Mouse (Mus musculus): ENCODE data around the gene Celf3. TPM values are rescaled to one million over a fixed set of nuclear protein-coding genes. Genes with fewer than 3 reads are reported as not detected.

Gene Celf3
- polyA plus RNA-seq (2015; fragmentation: Nextera tagmentation; extraction: Ambion mirVana), result 261 and 296 TPM in 2 replicates

GRCm38 (mm10) chr3:94477981-94478422 is at the start of gene Celf3:
Gene Celf3, plus strand, starts transcription at chr3:94478295.
- Histone ChIP-seq H3K4me1 (ENCODE audit: control insufficient read depth, insufficient read depth, low read length) (peaks cover 41% of the 10 kb centered on the region), H3K9ac (ENCODE audit: low read depth, low read length) (peak within 1 kb of the TSS; percentile 84), H3K27ac (ENCODE audit: low read length) (peak within 1 kb of the TSS; percentile 91), H3K36me3 (ENCODE audit: control insufficient read depth, insufficient read depth, low read length) (no peaks in the 10 kb centered on the region), H3K4me2 (ENCODE audit: low read length) (peak within 1 kb of the TSS; percentile 73), H3K4me3 (ENCODE audit: low read depth, low read length) (peak within 1 kb of the TSS; percentile 57), H3K9me3 (replicated peaks; ENCODE audit: control insufficient read depth, low read length, poor library complexity, severe bottlenecking) (no peaks in the 10 kb centered on the region), H3K27me3 (ENCODE audit: control insufficient read depth, insufficient read depth, low read depth, low read length) (no peaks in the 10 kb centered on the region)
- under 1% methylated on average over 12 of the region's 14 CpGs for WGBS
- ATAC-seq, result peak; percentile 94

- no peak overlapping the region for H3K9ac ChIP-seq (ENCODE audit: low read depth, low read length)
- no peaks in the 10 kb centered on the region for H3K9me3 ChIP-seq (replicated peaks; ENCODE audit: control insufficient read depth, low read length, poor library complexity, severe bottlenecking)
- 86% methylated on average over 2 of the region's 2 CpGs for WGBS
- no peaks in the 10 kb centered on the region for H3K27me3 ChIP-seq (ENCODE audit: control insufficient read depth, insufficient read depth, low read depth, low read length)
- no peak overlapping the region for H3K4me2 ChIP-seq (ENCODE audit: low read length)
- peaks cover 8% of the 10 kb centered on the region; the same call in 1 of the 2 replicates for H3K36me3 ChIP-seq (ENCODE audit: control insufficient read depth, insufficient read depth, low read length)
- no peak overlapping the region for H3K4me3 ChIP-seq (ENCODE audit: low read depth, low read length)
- no peak overlapping the region for H3K27ac ChIP-seq (ENCODE audit: low read length)
- no peak for ATAC-seq
- no peaks in the 10 kb centered on the region for H3K4me1 ChIP-seq (ENCODE audit: control insufficient read depth, insufficient read depth, low read length)
Observed at GRCm38 (mm10) chr3:94430980-94431379, 47.1 kb upstream of the Celf3 start.

- H3K4me3 ChIP-seq (ENCODE audit: low read depth, low read length), result no peak overlapping the region
Observed at GRCm38 (mm10) chr3:94434305-94434704, 43.8 kb upstream of the Celf3 start.

GRCm38 (mm10) chr3:94436420-94436819 is 41.7 kb upstream of the Celf3 start:
- H3K4me3 ChIP-seq (ENCODE audit: low read depth, low read length), result no peak overlapping the region
- 87% methylated on average over 9 of the region's 9 CpGs for WGBS

More at GRCm38 (mm10) chr3:94434305-94434704, 43.8 kb upstream of the Celf3 start:
- H3K4me1 ChIP-seq (ENCODE audit: control insufficient read depth, insufficient read depth, low read length), result no peaks in the 10 kb centered on the region
- no peak for ATAC-seq
- H3K4me2 ChIP-seq (ENCODE audit: low read length), result no peak overlapping the region
- H3K27me3 ChIP-seq (ENCODE audit: control insufficient read depth, insufficient read depth, low read depth, low read length), result no peaks in the 10 kb centered on the region
- H3K9me3 ChIP-seq (replicated peaks; ENCODE audit: control insufficient read depth, low read length, poor library complexity, severe bottlenecking), result no peaks in the 10 kb centered on the region
- 97% methylated on average over 2 of the region's 2 CpGs for WGBS
- H3K36me3 ChIP-seq (ENCODE audit: control insufficient read depth, insufficient read depth, low read length), result 0 out of 2 replicates have a peak, but pooled peaks cover 4% of the 10 kb centered on the region
- H3K9ac ChIP-seq (ENCODE audit: low read depth, low read length), result no peak overlapping the region
- H3K27ac ChIP-seq (ENCODE audit: low read length), result no peak overlapping the region

GRCm38 (mm10) chr3:94441182-94441581 is 36.9 kb upstream of the Celf3 start:
- H3K4me3 ChIP-seq (ENCODE audit: low read depth, low read length), result no peak overlapping the region
- H3K27me3 ChIP-seq (ENCODE audit: control insufficient read depth, insufficient read depth, low read depth, low read length), result peaks cover 5% of the 10 kb centered on the region; the same call in 1 of the 2 replicates
- no peak overlapping the region for H3K9ac ChIP-seq (ENCODE audit: low read depth, low read length)
- H3K4me1 ChIP-seq (ENCODE audit: control insufficient read depth, insufficient read depth, low read length), result peaks cover 9% of the 10 kb centered on the region
- H3K27ac ChIP-seq (ENCODE audit: low read length), result no peak overlapping the region
- WGBS, result 36% methylated on average over 3 of the region's 3 CpGs
- no peak overlapping the region for H3K4me2 ChIP-seq (ENCODE audit: low read length)
- ATAC-seq, result no peak
- peaks cover 6% of the 10 kb centered on the region for H3K36me3 ChIP-seq (ENCODE audit: control insufficient read depth, insufficient read depth, low read length)
- H3K9me3 ChIP-seq (replicated peaks; ENCODE audit: control insufficient read depth, low read length, poor library complexity, severe bottlenecking), result no peaks in the 10 kb centered on the region

More at GRCm38 (mm10) chr3:94436420-94436819, 41.7 kb upstream of the Celf3 start:
- Histone ChIP-seq H3K36me3 (ENCODE audit: control insufficient read depth, insufficient read depth, low read length) (no peaks in the 10 kb centered on the region), H3K27me3 (ENCODE audit: control insufficient read depth, insufficient read depth, low read depth, low read length) (peaks cover 5% of the 10 kb centered on the region; the same call in 1 of the 2 replicates), H3K9me3 (replicated peaks; ENCODE audit: control insufficient read depth, low read length, poor library complexity, severe bottlenecking) (no peaks in the 10 kb centered on the region), H3K9ac (ENCODE audit: low read depth, low read length) (no peak overlapping the region), H3K4me1 (ENCODE audit: control insufficient read depth, insufficient read depth, low read length) (no peaks in the 10 kb centered on the region), H3K4me2 (ENCODE audit: low read length) (no peak overlapping the region), H3K27ac (ENCODE audit: low read length) (no peak overlapping the region)
- ATAC-seq, result no peak

- Histone ChIP-seq H3K27me3 (ENCODE audit: control insufficient read depth, insufficient read depth, low read depth, low read length) (peaks cover 5% of the 10 kb centered on the region; the same call in 1 of the 2 replicates), H3K9me3 (replicated peaks; ENCODE audit: control insufficient read depth, low read length, poor library complexity, severe bottlenecking) (no peaks in the 10 kb centered on the region), H3K4me1 (ENCODE audit: control insufficient read depth, insufficient read depth, low read length) (peaks cover 9% of the 10 kb centered on the region), H3K27ac (ENCODE audit: low read length) (peak within 1 kb of the TSS; percentile 72), H3K36me3 (ENCODE audit: control insufficient read depth, insufficient read depth, low read length) (peaks cover 23% of the 10 kb centered on the region), H3K9ac (ENCODE audit: low read depth, low read length) (peak within 1 kb of the TSS; percentile 93), H3K4me2 (ENCODE audit: low read length) (peak within 1 kb of the TSS; percentile 75), H3K4me3 (ENCODE audit: low read depth, low read length) (peak within 1 kb of the TSS; percentile 91)
- peak; percentile 98 for ATAC-seq
- WGBS, result under 1% methylated on average over 39 of the region's 39 CpGs
Observed at GRCm38 (mm10) chr3:94442951-94443596, 35.0 kb upstream of the Celf3 start, which contains the start of gene Mrpl9. Gene Mrpl9, plus strand, starts transcription at chr3:94443318.

- peaks cover 27% of the 10 kb centered on the region for H3K36me3 ChIP-seq (ENCODE audit: control insufficient read depth, insufficient read depth, low read length)
- 2% methylated on average over 22 of the region's 24 CpGs for WGBS
- no peak for ATAC-seq
Observed at GRCm38 (mm10) chr3:94443597-94443964, 34.5 kb upstream of the Celf3 start, which contains the start of gene Oaz3. Gene Oaz3, minus strand, starts transcription at chr3:94443915.

GRCm38 (mm10) chr3:94449377-94449776 is 28.7 kb upstream of the Celf3 start:
- peaks cover 31% of the 10 kb centered on the region for H3K36me3 ChIP-seq (ENCODE audit: control insufficient read depth, insufficient read depth, low read length)
- WGBS, result 95% methylated on average over 2 of the region's 2 CpGs
- ATAC-seq, result no peak

More at GRCm38 (mm10) chr3:94443597-94443964, 34.5 kb upstream of the Celf3 start, which contains the start of gene Oaz3:
- Histone ChIP-seq H3K9me3 (replicated peaks; ENCODE audit: control insufficient read depth, low read length, poor library complexity, severe bottlenecking) (no peaks in the 10 kb centered on the region), H3K4me3 (ENCODE audit: low read depth, low read length) (peak within 1 kb of the TSS; percentile 91), H3K27me3 (ENCODE audit: control insufficient read depth, insufficient read depth, low read depth, low read length) (peaks cover 5% of the 10 kb centered on the region; the same call in 1 of the 2 replicates), H3K4me1 (ENCODE audit: control insufficient read depth, insufficient read depth, low read length) (peaks cover 9% of the 10 kb centered on the region), H3K9ac (ENCODE audit: low read depth, low read length) (peak within 1 kb of the TSS; percentile 93), H3K4me2 (ENCODE audit: low read length) (peak within 1 kb of the TSS; percentile 75), H3K27ac (ENCODE audit: low read length) (peak within 1 kb of the TSS; percentile 72)

GRCm38 (mm10) chr3:94456529-94457000 is 21.5 kb upstream of the Celf3 start:
- peak overlapping the region; percentile 43 for H3K27ac ChIP-seq (ENCODE audit: low read length)
- H3K27me3 ChIP-seq (ENCODE audit: control insufficient read depth, insufficient read depth, low read depth, low read length), result no peaks in the 10 kb centered on the region
- WGBS, result 1% methylated on average over 12 of the region's 12 CpGs
- peak overlapping the region; percentile 43 for H3K4me2 ChIP-seq (ENCODE audit: low read length)
- H3K4me1 ChIP-seq (ENCODE audit: control insufficient read depth, insufficient read depth, low read length), result no peaks in the 10 kb centered on the region; the same call in 1 of the 2 replicates
- peak; percentile 94 for ATAC-seq
- H3K4me3 ChIP-seq (ENCODE audit: low read depth, low read length), result peak overlapping the region; percentile 41
- H3K9ac ChIP-seq (ENCODE audit: low read depth, low read length), result peak overlapping the region; percentile 30; the same call in 1 of the 2 replicates
- H3K9me3 ChIP-seq (replicated peaks; ENCODE audit: control insufficient read depth, low read length, poor library complexity, severe bottlenecking), result no peaks in the 10 kb centered on the region; the same call in 1 of the 2 replicates
- H3K36me3 ChIP-seq (ENCODE audit: control insufficient read depth, insufficient read depth, low read length), result no peaks in the 10 kb centered on the region

More at GRCm38 (mm10) chr3:94449377-94449776, 28.7 kb upstream of the Celf3 start:
- peaks cover 4% of the 10 kb centered on the region for H3K4me1 ChIP-seq (ENCODE audit: control insufficient read depth, insufficient read depth, low read length)
- H3K27ac ChIP-seq (ENCODE audit: low read length), result no peak overlapping the region
- no peak overlapping the region for H3K4me2 ChIP-seq (ENCODE audit: low read length)
- no peak overlapping the region for H3K4me3 ChIP-seq (ENCODE audit: low read depth, low read length)
- H3K9me3 ChIP-seq (replicated peaks; ENCODE audit: control insufficient read depth, low read length, poor library complexity, severe bottlenecking), result no peaks in the 10 kb centered on the region
- H3K27me3 ChIP-seq (ENCODE audit: control insufficient read depth, insufficient read depth, low read depth, low read length), result no peaks in the 10 kb centered on the region
- H3K9ac ChIP-seq (ENCODE audit: low read depth, low read length), result no peak overlapping the region

Measured in midbrain, embryonic 16.5 days (tissue).